Mouse (Mus musculus) megakaryocyte, embryonic 14.5 days (primary cell): ENCODE data around the gene Plod3. TPM values are rescaled to one million over a fixed set of nuclear protein-coding genes. Genes with fewer than 3 reads are reported as not detected.

Source experiments
- H3K27me3 ChIP-seq: replicated peaks from 2 replicates; pipeline ENCODE3; 2012; ENCODE audit warnings: inconsistent platforms
- H3K36me3 ChIP-seq: replicated peaks from 2 replicates; pipeline ENCODE3; 2012; ENCODE audit warnings: low read length, inconsistent platforms, mixed read lengths
- H3K4me1 ChIP-seq: 2 replicates; pipeline ENCODE4 v1.6.1; 2012; ENCODE audit warnings: inconsistent platforms
- H3K4me3 ChIP-seq: replicated peaks from 2 replicates; pipeline ENCODE3; 2012; ENCODE audit warnings: moderate library complexity, mild to moderate bottlenecking, inconsistent platforms
- H3K9me3 ChIP-seq: 2 replicates; pipeline ENCODE4 v1.6.1; 2012; ENCODE audit warnings: inconsistent platforms
- FLI1 ChIP-seq: IDR thresholded peaks from 2 replicates; pipeline ENCODE4 v1.6.1; 2012; ENCODE audit warnings: low read length, inconsistent platforms, mixed read lengths
- GATA1 ChIP-seq: IDR thresholded peaks from 3 replicates; pipeline ENCODE4 v1.6.1; 2012; ENCODE audit warnings: mixed read lengths, low read length, inconsistent platforms, borderline replicate concordance
- polyA plus RNA-seq: library from polyadenylated mRNA; stranded (reverse); fragments of >175 nt; gene quantifications from 2 replicates; pipeline ENCODE4 v1.2.3, GENCODE M21; 2012; ENCODE audit warnings: low replicate concordance; ENCODE audit not compliant: insufficient read depth

The Plod3 gene
- polyA plus RNA-seq, 1 experiment: 34.6 TPM

DNA sequence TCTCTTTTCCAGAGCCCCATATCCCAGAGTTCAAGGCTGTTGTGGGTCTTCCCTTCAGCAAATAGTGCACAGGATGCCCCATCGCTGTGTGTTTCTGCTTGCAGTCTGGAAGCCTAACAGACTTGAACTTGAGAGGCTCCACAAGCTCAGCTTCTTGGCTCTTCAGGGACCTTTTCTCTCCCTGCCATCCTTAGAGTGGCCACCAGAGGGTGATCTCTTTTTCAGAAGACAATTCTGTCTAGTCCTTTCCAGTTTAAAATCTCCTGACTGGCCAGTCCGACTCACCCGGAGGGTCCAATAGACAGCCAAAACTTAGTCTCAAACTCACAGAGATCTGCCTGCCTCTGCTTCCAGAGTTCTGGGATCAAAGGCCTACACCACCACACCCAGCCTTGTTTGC lies 23.2 kb downstream of the Plod3 start:
- peaks cover 36% of the 10 kb centered on the region for H3K27me3 ChIP-seq
- H3K36me3 ChIP-seq: no peaks in the 10 kb centered on the region
- H3K4me1 ChIP-seq: no peaks in the 10 kb centered on the region
- TF ChIP-seq FLI1: no peak
- TF ChIP-seq GATA1: no peak
- H3K9me3 ChIP-seq: peaks cover 13% of the 10 kb centered on the region
- no peak overlapping the region for H3K4me3 ChIP-seq

DNA sequence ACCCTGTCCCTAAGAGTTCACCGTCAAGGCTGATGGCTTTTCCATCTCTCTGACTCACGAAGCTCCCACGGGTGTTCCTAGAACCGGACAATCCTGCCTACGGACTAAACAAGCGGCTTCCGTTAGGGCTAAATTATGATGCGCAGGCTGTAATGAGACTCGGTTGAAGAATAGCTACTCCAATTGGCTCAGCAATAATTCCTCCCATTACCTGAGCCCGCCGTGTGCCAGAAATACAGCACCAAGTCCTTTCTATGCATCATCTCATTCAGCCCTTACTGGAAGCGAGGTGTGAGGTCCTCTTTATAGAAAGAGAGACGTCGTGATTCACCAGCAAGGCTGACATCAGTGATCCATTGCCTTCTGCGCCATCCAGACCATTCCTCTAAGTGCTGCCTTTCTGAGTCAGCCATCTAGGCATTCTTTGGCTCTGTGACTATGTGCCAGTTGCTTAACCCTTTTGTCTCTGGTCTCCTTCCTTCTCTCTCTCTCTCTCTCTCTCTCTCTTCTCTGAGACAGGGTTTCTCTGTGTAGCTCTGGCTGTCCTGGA lies 25.7 kb downstream of the Plod3 start:
- TF ChIP-seq FLI1 (no peak), GATA1 (no peak)

DNA sequence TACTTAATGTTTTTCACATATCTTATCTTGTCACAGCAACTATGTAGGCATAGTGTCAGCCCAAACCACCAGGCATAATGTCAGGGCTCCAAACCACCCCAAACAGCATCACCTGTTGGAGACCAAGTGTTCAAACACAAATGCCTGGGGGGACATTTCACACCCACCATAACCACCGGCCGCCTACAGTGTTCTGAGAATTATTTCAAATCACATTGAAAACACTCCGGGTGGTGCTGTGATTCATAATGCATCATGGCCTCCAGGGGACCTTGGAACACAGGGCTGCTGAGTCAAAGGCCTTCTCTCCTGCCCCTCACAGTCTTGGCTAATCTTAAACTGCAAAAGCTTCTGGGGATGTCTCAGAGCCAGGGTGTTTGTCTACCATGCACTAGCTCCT lies 29.1 kb downstream of the Plod3 start:
- H3K9me3 ChIP-seq: peaks cover 25% of the 10 kb centered on the region
- no peaks in the 10 kb centered on the region for H3K36me3 ChIP-seq
- peaks cover 23% of the 10 kb centered on the region for H3K27me3 ChIP-seq
- H3K4me3 ChIP-seq: no peak overlapping the region
- TF ChIP-seq GATA1 (no peak), FLI1 (no peak)
- no peaks in the 10 kb centered on the region for H3K4me1 ChIP-seq

More for the DNA sequence above, 25.7 kb downstream of the Plod3 start:
- no peaks in the 10 kb centered on the region for H3K36me3 ChIP-seq
- no peak overlapping the region for H3K4me3 ChIP-seq
- H3K27me3 ChIP-seq: peaks cover 28% of the 10 kb centered on the region
- H3K9me3 ChIP-seq: peaks cover 22% of the 10 kb centered on the region
- H3K4me1 ChIP-seq: no peaks in the 10 kb centered on the region

DNA sequence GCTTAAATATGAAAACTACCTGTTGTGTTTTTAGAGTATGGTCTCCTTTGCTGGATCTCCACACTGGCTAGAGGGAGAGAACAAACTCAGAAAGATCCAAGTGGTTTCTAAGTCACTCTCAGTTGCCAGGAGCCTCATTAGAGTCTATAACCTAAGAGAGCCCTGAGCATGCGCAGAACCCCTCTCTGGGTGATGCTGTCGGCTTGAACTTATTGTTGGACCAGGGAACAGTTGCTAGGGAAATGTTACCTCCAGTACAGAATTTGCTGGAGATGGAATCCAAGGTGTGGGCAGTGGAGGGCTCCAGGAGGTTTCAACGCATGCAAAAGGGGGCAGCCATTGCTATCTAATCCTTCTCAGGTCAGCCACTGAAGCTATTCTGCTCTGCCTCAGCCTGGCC lies 37.5 kb downstream of the Plod3 start:
- no peaks in the 10 kb centered on the region for H3K36me3 ChIP-seq
- peaks cover 10% of the 10 kb centered on the region for H3K9me3 ChIP-seq
- no peak for TF ChIP-seq FLI1
- TF ChIP-seq GATA1: no peak
- H3K4me1 ChIP-seq: peaks cover 17% of the 10 kb centered on the region
- H3K4me3 ChIP-seq: no peak overlapping the region
- H3K27me3 ChIP-seq: peaks cover 67% of the 10 kb centered on the region

DNA sequence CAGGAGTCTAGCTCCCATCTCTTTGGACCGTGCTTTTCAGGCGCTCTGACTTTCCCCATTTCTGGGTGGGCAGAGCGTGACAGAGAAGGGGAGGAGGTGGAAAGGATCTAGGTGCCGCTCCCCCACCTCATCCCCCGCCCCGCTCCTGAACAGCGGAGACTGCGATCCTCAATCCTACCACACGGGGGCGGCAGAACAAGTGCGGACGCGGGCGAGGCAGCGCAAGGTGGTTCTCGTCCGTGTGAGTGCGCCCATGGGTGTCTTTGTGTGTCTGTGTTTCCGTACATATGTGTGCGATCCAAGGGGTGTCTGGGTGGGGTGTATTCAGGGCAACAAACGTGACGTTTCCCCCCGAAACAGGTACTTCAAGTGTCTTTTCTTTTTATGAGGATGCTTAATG lies 38.3 kb downstream of the Plod3 start:
- peaks cover 10% of the 10 kb centered on the region for H3K9me3 ChIP-seq
- peaks cover 25% of the 10 kb centered on the region for H3K4me1 ChIP-seq
- H3K27me3 ChIP-seq: peaks cover 74% of the 10 kb centered on the region
- H3K36me3 ChIP-seq: no peaks in the 10 kb centered on the region
- peak overlapping the region; percentile 77 for H3K4me3 ChIP-seq
- no peak for TF ChIP-seq FLI1
- TF ChIP-seq GATA1: no peak

DNA sequence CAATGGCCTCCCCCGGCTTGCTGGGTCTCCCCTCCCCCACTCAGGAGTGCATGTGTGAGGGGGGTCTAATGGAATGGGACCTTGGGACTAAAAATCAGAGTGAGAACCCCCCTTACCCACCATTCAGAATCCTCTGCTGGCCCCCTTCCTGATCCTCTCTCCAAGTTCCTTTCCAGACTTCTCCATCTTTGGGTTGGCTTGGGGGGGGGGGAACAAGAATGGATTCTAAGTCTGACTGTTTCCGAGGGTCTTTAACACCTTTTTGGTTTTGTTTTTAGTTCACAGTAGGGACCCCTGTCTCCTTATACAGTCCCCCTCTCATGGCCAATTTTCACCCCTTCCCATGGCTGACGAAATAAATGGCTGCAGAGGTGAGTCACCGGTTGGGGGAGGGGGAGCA lies 39.3 kb downstream of the Plod3 start, which contains the start of gene Vgf:
Gene Vgf (plus strand): TSS at position 301 of the 400 bp plus-strand sequence.
- H3K36me3 ChIP-seq: no peaks in the 10 kb centered on the region
- peaks cover 78% of the 10 kb centered on the region for H3K27me3 ChIP-seq
- peaks cover 10% of the 10 kb centered on the region for H3K9me3 ChIP-seq
- peak within 1 kb of the TSS; percentile 77 for H3K4me3 ChIP-seq
- peaks cover 35% of the 10 kb centered on the region for H3K4me1 ChIP-seq
- TF ChIP-seq FLI1: no peak
- no peak for TF ChIP-seq GATA1

DNA sequence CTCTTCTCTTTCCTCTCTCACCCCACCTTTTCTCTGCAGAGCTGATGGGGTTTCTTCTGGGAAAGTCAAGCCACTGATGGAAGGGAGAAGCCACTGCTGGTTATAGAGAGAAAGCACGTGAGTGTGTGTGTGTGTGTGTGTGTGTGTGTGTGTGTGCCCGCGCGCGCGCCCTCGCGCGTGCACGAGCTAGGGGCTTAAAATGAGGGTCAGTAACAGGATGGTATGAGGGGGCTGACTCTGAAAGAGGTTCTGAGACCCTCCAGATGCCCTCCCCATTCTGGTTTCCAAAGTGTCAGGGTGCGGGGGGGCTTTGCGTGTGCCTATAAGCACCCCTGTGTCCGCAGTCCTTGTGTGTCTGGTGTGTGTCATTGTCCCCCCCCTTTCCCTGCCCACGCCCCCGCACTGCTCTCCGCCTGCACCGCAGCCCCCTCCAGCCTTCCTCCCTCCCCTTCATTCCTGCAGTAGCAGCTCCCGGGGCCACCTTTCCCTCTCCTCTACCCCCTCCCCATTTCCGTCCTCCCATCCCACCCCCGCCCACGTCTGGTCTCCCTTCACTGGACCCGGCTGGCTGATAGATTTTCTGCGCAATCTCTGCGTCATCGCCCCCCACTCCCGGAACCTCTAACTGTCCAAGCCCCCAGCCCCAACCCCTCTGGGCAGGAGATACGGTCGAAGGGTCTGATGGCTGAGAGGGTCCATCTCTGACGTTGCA lies 41.9 kb downstream of the Plod3 start:
- peaks cover 81% of the 10 kb centered on the region for H3K27me3 ChIP-seq
- H3K36me3 ChIP-seq: no peaks in the 10 kb centered on the region
- TF ChIP-seq GATA1 (no peak), FLI1 (no peak)
- H3K4me1 ChIP-seq: peaks cover 61% of the 10 kb centered on the region
- no peak overlapping the region for H3K4me3 ChIP-seq
- H3K9me3 ChIP-seq: no peaks in the 10 kb centered on the region

DNA sequence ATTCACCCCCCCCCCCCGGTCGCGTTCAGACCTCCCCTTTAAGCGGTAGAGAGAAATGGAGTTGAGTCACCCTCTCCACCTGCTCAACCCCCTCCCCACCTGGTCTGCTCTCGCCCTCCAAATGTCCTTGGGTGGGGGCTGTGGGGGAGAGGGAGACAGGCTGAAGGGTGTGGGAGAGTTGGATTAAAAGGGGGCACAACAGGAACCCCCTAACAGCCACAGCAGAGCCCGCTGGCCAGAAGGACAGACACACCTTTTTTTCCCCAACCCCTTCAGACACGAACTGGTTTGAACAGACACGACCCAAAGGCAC lies 42.4 kb downstream of the Plod3 start:
- no peak for TF ChIP-seq FLI1
- TF ChIP-seq GATA1: no peak
- Histone ChIP-seq H3K27me3 (peaks cover 77% of the 10 kb centered on the region), H3K36me3 (peaks cover 4% of the 10 kb centered on the region), H3K4me1 (peaks cover 61% of the 10 kb centered on the region), H3K9me3 (no peaks in the 10 kb centered on the region), H3K4me3 (peak overlapping the region; percentile 89)

DNA sequence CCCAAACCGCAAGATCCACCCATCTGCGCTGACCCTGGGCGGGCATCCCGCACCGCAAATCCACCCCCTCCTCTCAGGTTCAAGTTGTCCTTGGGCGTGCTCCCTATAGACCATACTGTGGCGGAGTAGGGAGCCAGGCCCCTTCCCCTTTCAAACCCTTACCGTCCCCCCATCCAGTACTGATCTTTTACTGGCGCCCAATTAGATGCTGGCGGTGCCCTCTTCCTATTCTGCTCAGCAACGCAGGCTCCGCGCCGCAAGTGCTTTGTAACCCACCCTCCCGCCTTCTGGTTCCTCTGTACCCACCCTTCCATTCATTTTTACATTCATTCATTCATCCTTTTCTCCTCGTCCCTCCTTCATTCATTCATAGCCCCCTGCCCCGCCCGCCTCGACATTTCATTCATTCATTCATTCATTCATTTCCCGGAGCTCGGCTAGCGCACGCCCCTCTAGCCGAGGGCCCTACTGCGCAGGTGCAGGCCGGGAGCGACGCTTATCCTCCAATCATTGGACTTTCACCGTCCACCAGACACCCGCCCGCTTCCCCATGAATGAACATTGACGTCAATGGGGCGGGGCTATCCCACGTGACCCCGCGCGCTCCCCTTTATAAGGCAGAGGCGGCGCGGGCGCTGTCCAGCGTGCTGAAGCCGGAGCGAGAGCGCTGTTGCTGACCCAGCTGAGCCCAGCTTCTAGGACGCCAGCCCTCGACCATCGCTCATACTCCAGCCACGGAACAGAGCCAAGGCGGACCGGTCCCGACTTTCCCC lies 43.0 kb downstream of the Plod3 start:
- Histone ChIP-seq H3K36me3 (peaks cover 10% of the 10 kb centered on the region), H3K9me3 (no peaks in the 10 kb centered on the region), H3K4me1 (peaks cover 61% of the 10 kb centered on the region), H3K27me3 (peaks cover 72% of the 10 kb centered on the region), H3K4me3 (peak overlapping the region; percentile 89)
- TF ChIP-seq GATA1 (no peak), FLI1 (no peak)

DNA sequence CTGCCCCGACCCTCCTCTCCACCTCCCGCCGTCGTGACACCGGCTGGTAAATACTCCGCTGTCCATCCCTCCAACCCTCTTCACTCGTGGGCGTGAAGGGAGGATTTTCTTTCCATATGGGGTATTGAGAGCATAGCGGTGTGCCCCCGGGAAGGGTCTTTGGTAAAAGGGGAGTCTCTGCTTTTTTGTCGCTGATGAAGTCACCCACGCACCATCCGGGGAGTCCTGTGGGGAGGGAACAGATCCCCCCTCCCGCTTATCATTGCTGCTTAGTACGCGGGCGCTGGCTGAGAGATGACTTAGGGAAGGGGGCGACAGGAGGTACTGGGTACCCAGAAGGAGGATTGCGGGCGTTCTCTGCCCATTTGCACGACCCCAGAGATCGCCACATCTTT lies 43.6 kb downstream of the Plod3 start:
- H3K4me1 ChIP-seq: peaks cover 55% of the 10 kb centered on the region
- H3K36me3 ChIP-seq: peaks cover 16% of the 10 kb centered on the region
- no peaks in the 10 kb centered on the region for H3K9me3 ChIP-seq
- peak overlapping the region; percentile 89 for H3K4me3 ChIP-seq
- no peak for TF ChIP-seq FLI1
- TF ChIP-seq GATA1: no peak
- H3K27me3 ChIP-seq: peaks cover 66% of the 10 kb centered on the region
